Mouse (Mus musculus) stomach, embryonic 14.5 days (tissue): ENCODE measurements around the gene Wiz. TPM values are rescaled to one million over a fixed set of nuclear protein-coding genes. Genes with fewer than 3 reads are reported as not detected.
A peak's percentile ranks its signal among the peaks of the same experiment; 100 is the strongest.

Experiments
- ATAC-seq: fragments of 200-750 bp; cut with Nextera tagmentation; 2 replicates; pipeline ENCODE4 v1.8.0; 2017; ENCODE audit warnings: low read depth, moderate TSS enrichment; ENCODE audit not compliant: insufficient number of reproducible peaks, insufficient read depth, low FRiP score
- H3K27ac ChIP-seq: fragments of 300-500 bp; sonication (generic); 2 replicates; pipeline ENCODE4 v1.5.1; 2014; ENCODE audit warnings: mild to moderate bottlenecking, low read length, moderate library complexity, mixed read lengths
- H3K27me3 ChIP-seq: fragments of 300-500 bp; sonication (generic); 2 replicates; pipeline ENCODE4 v1.6.1; 2014; ENCODE audit warnings: low read length, control low read depth, mixed read lengths; ENCODE audit not compliant: control insufficient read depth, insufficient read depth
- H3K36me3 ChIP-seq: fragments of 300-500 bp; sonication (generic); 2 replicates; pipeline ENCODE4 v1.6.1; 2014; ENCODE audit warnings: mild to moderate bottlenecking, control low read depth, low read length, moderate library complexity, mixed read lengths; ENCODE audit not compliant: control insufficient read depth, insufficient read depth
- H3K4me1 ChIP-seq: fragments of 300-500 bp; sonication (generic); 2 replicates; pipeline ENCODE4 v1.6.1; 2014; ENCODE audit warnings: low read length, control low read depth, mixed read lengths; ENCODE audit not compliant: control insufficient read depth, insufficient read depth
- H3K4me2 ChIP-seq: fragments of 300-500 bp; sonication (generic); replicated peaks from 2 replicates; pipeline ENCODE4 v1.6.1; 2014; ENCODE audit warnings: low read depth, low read length, control low read depth
- H3K4me3 ChIP-seq: fragments of 300-500 bp; sonication (generic); 2 replicates; pipeline ENCODE4 v1.5.1; 2014; ENCODE audit warnings: low read depth, low read length, control low read depth
- H3K9ac ChIP-seq: fragments of 300-500 bp; sonication (generic); replicated peaks from 2 replicates; pipeline ENCODE4 v1.6.1; 2014; ENCODE audit warnings: low read depth, mild to moderate bottlenecking, control low read depth, low read length, moderate library complexity, mixed read lengths
- H3K9me3 ChIP-seq: fragments of 300-500 bp; sonication (generic); 2 replicates; pipeline ENCODE4 v1.6.1; 2016; ENCODE audit warnings: low read depth, low read length, control low read depth; ENCODE audit not compliant: control insufficient read depth
- WGBS: fragments of 180-500 bp; shearing (Covaris S2); extraction: QIAGEN DNeasy Blood & Tissue Kit; methylation state at CpG from one replicate; pipeline ENCODE4 v1.1.7; 2014; 5-methylcytosine and 5-hydroxymethylcytosine counted together
- polyA plus RNA-seq: library from polyadenylated mRNA; unstranded; fragments of >200 nt; fragmentation: Nextera tagmentation; extraction: Ambion mirVana; gene quantifications from 2 replicates; pipeline ENCODE4 v1.2.1, GENCODE M21; 2014

Gene Wiz
- polyA plus RNA-seq, 1 experiment from 2014 or later = 32.2 TPM

DNA sequence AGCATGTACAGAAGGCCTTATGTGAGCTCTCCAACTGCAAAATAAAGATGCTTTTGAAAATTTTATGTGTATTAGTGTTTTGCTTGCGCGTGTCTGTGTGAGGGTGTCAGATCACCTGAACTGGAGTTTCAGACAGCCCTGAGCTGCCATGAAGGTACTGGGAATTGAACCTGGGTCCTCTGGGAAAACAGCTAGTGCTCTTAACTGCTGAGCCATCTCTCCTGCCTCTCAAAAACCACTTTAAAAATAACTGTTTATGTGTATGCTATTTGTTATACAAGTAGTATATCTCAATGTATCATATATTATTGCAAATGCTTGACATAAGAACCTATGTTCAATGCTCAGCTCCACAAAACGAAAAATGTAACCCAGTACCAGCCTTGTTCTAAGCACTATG, 38.0 kb downstream of the Wiz start:
- Histone ChIP-seq H3K9me3 (no peaks in the 10 kb centered on the region), H3K4me2 (peak overlapping the region; percentile 63), H3K9ac (no peak overlapping the region), H3K27me3 (no peaks in the 10 kb centered on the region), H3K4me1 (peaks cover 9% of the 10 kb centered on the region; the same call in 1 of the 2 replicates), H3K36me3 (peaks cover 25% of the 10 kb centered on the region), H3K27ac (no peak overlapping the region), H3K4me3 (peak overlapping the region; percentile 90; the same call in 1 of the 2 replicates)
- 63% methylated on average over 3 of the region's 3 CpGs for WGBS
- ATAC-seq = no peak

DNA sequence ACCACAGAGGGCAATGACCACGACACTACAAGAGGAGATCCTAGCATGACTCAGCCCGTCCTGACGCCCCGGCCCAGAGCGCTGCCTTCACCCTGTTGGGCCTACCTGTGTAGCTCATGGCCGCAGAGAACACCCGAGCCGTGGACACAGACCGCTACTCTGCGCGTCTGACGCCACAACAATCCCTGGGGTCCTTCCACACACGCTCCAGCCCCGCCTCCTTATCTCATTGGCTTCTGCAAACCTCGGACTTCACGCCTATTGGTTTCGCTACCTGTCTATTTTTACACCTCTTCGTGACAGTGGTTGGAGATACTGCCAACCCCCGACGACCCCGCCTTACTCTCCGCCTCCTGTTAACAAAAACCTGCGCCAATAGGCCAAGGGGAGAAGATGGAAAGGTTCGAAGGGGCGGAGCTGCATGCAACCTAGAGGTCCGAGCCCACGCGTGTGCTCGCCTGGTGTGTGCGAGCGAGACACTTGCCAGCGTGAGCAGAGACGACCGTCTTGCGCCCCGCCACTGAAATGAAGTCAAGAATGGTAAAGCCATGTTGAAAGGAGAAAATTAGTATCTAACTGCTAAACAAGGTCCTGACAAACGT, 38.8 kb downstream of the Wiz start, which contains the start of gene Akap8l:
Akap8l (minus strand) TSS at position 226 of the 602 bp plus-strand sequence.
- H3K4me2 ChIP-seq = peak within 1 kb of the TSS; percentile 63
- no peaks in the 10 kb centered on the region for H3K9me3 ChIP-seq
- peak within 1 kb of the TSS; percentile 90 for H3K4me3 ChIP-seq
- peak within 1 kb of the TSS; percentile 17; the same call in 1 of the 2 replicates for H3K27ac ChIP-seq
- H3K36me3 ChIP-seq = peaks cover 17% of the 10 kb centered on the region
- peak within 1 kb of the TSS; percentile 43 for H3K9ac ChIP-seq
- no peaks in the 10 kb centered on the region for H3K27me3 ChIP-seq
- peak; percentile 99 for ATAC-seq
- H3K4me1 ChIP-seq = peaks cover 9% of the 10 kb centered on the region; the same call in 1 of the 2 replicates
- WGBS = under 1% methylated on average over 37 of the region's 37 CpGs

DNA sequence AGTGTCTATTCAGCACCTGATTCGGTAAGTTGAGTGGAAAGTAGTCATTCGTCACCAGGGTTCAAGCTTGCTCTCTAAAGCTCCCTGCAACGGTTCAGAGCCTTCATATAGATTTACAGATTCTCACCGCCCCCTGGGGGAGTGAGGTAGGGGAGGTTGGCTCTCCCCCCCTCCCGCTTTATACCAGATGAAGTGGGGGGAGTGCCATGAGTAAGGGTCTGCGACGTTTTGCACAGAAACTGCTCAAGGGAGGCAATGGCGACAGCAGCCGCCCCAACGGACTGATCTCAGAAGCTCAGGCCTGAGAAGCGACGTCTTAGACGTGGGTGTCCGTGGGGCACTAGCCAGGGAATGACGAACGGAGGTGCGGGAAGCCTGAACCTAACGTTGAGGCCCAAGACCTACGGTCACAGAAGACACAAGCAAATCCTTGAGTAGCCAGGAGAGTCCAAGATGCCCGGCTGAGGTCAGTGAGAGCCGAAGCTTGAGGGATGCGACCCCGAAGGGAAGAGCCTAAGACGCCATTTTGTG, 39.3 kb downstream of the Wiz start:
- H3K9me3 ChIP-seq = no peaks in the 10 kb centered on the region
- H3K27ac ChIP-seq = peak overlapping the region; percentile 17; the same call in 1 of the 2 replicates
- under 1% methylated on average over 24 of the region's 24 CpGs for WGBS
- ATAC-seq = no peak
- no peaks in the 10 kb centered on the region for H3K27me3 ChIP-seq
- H3K9ac ChIP-seq = peak overlapping the region; percentile 43
- peak overlapping the region; percentile 62 for H3K4me2 ChIP-seq
- H3K36me3 ChIP-seq = peaks cover 14% of the 10 kb centered on the region
- peak overlapping the region; percentile 90 for H3K4me3 ChIP-seq
- H3K4me1 ChIP-seq = peaks cover 9% of the 10 kb centered on the region; the same call in 1 of the 2 replicates

DNA sequence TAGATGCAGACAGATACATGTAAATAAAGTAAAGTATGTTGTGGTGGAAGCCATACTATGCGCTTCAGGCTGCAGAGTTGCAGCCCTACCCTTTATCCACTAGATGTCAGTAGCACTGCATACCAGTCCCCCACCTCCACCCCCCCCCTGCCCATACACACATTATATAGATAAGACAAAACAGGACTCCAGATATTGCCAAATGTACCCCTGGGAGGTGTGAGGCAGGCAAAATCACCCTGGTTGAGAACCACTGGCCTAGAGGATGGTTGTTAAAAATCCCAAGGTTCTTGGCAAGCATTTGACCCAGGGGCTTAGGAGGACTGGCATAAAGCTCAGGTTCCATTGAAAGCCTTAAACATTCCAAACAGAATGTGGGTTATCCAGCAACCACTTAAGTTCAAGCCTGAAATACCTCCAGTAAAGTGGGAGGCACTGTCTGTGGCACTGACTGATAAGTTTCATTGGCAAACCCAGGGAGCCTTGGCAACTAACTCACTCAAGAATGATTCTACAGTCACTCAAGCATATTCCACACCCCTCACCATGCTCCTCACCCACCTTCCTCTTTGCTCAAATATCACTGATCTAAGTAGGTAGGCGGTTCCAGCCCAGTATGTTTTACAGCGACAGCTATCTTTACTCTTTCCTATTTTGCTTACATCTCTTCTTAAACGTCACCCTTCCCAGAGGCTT, 40.1 kb downstream of the Wiz start:
- no peaks in the 10 kb centered on the region for H3K9me3 ChIP-seq
- no peak overlapping the region for H3K27ac ChIP-seq
- H3K36me3 ChIP-seq = peaks cover 14% of the 10 kb centered on the region
- peaks cover 9% of the 10 kb centered on the region; the same call in 1 of the 2 replicates for H3K4me1 ChIP-seq
- no peak for ATAC-seq
- no peaks in the 10 kb centered on the region for H3K27me3 ChIP-seq
- H3K9ac ChIP-seq = no peak overlapping the region
- H3K4me2 ChIP-seq = peak overlapping the region; percentile 62
- peak overlapping the region; percentile 90 for H3K4me3 ChIP-seq
- WGBS = 8% methylated on average over 4 of the region's 4 CpGs

DNA sequence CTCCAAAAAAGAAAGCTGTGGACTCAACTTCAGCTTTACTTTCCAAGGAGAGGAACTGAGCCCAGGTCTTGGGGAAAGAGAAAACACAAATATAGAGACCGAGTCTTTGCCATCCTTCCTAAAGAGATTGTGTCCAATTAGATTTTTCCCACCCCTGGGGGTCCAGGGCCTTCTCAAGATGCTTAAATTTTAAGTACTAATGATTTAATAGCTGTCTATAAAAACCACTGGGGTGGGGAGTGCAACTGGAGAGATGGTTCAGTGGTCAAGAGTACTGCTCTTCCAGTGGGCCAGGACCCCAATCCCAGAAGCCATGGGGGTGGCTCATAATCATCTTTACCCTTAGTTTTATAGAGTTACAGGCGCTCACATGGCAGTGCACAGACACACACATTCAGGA, 40.8 kb downstream of the Wiz start:
- H3K9me3 ChIP-seq = no peaks in the 10 kb centered on the region
- no peak overlapping the region for H3K4me3 ChIP-seq
- H3K9ac ChIP-seq = no peak overlapping the region
- H3K27me3 ChIP-seq = no peaks in the 10 kb centered on the region
- ATAC-seq = no peak
- H3K4me1 ChIP-seq = peaks cover 9% of the 10 kb centered on the region; the same call in 1 of the 2 replicates
- peaks cover 16% of the 10 kb centered on the region; the same call in 1 of the 2 replicates for H3K36me3 ChIP-seq
- H3K4me2 ChIP-seq = no peak overlapping the region
- H3K27ac ChIP-seq = no peak overlapping the region
- 93% methylated on average over 2 of the region's 2 CpGs for WGBS

DNA sequence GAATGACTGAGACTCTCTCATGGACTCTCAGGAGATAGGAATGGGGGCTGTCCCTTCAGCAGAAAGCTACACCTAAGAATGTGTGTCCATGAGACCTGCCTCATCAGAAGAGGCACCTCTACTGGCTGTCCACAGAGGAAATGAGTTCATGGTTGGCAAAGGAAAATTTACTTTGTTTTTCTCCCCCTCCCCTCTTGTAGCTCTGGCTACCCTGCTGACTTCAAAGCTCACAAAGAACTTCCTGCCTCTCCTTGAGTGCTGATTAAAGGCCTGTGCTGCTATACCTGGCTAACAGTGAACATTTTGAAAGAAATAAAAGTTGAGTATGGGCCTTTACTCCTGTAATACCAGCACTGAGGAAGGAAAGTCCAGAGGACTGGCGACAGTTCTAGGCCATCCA, 48.1 kb downstream of the Wiz start:
- no peak overlapping the region for H3K9ac ChIP-seq
- no peak overlapping the region for H3K27ac ChIP-seq
- H3K36me3 ChIP-seq = peaks cover 31% of the 10 kb centered on the region
- ATAC-seq = no peak
- no peak overlapping the region for H3K4me3 ChIP-seq
- H3K27me3 ChIP-seq = no peaks in the 10 kb centered on the region
- H3K4me2 ChIP-seq = no peak overlapping the region
- H3K4me1 ChIP-seq = no peaks in the 10 kb centered on the region
- 83% methylated on average over 1 of the region's 1 CpGs for WGBS
- no peaks in the 10 kb centered on the region for H3K9me3 ChIP-seq

DNA sequence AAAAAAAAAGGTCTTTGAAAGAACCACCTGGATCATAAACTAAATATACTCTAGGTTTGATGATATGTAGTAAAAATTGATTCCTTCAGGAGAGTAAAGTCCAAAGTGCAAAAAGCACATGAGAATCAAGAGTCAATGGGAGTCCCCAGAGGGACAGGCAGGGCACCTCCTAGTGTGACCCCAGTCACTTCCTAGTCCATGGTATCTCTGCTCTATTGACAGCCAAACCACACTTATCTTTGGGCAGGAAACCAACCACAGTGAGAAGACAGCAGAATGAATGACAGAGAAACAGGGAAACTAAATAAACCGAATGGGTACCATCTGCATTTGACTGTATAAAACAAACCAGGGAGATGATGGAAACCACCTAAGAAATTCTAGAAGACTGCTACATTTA, 49.1 kb downstream of the Wiz start:
- 76% methylated on average over 1 of the region's 1 CpGs for WGBS
- Histone ChIP-seq H3K27ac (no peak overlapping the region), H3K36me3 (peaks cover 41% of the 10 kb centered on the region), H3K9ac (no peak overlapping the region), H3K4me1 (no peaks in the 10 kb centered on the region), H3K9me3 (no peaks in the 10 kb centered on the region), H3K4me2 (no peak overlapping the region), H3K4me3 (no peak overlapping the region), H3K27me3 (no peaks in the 10 kb centered on the region)
- no peak for ATAC-seq

DNA sequence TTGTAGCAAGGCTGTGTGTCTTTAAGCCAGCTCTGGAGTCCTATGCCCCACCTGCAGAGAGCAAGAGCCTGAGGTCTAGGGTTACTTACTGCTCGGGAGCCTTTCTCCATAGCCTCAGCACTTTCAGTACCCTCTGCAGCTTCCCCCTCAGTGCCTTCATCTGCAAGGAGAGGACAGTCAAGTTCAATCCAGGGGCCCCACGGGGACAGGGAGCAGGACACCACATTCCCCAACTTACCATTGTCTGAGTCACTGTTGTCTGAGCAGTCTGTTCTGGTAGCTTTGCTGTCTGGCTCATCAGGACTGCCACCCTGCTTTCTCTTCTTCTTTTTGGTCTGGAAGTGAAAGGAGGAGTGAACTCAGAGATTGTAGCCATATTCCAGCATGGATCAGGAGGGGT, 53.4 kb downstream of the Wiz start:
- no peak overlapping the region for H3K4me2 ChIP-seq
- no peaks in the 10 kb centered on the region for H3K27me3 ChIP-seq
- no peak overlapping the region for H3K4me3 ChIP-seq
- no peak overlapping the region for H3K27ac ChIP-seq
- ATAC-seq = no peak
- H3K36me3 ChIP-seq = peaks cover 66% of the 10 kb centered on the region
- no peaks in the 10 kb centered on the region for H3K9me3 ChIP-seq
- H3K9ac ChIP-seq = no peak overlapping the region
- H3K4me1 ChIP-seq = no peaks in the 10 kb centered on the region
- 91% methylated on average over 2 of the region's 2 CpGs for WGBS
